Mouse (Mus musculus) adrenal gland (tissue): ENCODE data around the gene Prkar2a.

Experiments used
- intact Hi-C: fragments of 180-260 bp; cut with DNase I; formaldehyde crosslinking; loops from one replicate; pipeline ENCODE4 v1.15.1; 2025
- microRNA-seq, 2 experiments: library from miRNA; unstranded; fragments of <30 nt; microRNA quantifications; one replicate each; pipeline ENCODE4; 2019

Gene Prkar2a

DNA sequence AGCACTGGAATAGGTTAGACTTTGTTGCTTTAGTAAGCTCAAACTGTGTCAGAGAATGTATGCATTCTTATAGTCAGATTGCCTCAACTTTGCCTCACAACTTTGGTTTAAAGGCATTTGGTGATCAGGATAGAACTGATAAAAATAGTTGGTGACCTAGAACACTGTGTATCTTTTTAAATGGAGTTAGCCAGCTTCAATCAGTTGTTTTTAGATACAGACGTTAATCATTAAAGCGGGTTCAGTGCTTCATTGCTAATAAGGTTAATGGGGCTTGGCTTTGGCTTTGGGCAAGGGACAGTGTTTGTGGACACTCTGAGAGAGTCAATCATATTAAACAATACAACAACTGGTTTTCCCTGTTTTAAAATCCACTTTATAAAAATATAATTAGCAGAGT, 106.2 kb downstream of the Prkar2a start:
- intact Hi-C loops = no loop called here

DNA sequence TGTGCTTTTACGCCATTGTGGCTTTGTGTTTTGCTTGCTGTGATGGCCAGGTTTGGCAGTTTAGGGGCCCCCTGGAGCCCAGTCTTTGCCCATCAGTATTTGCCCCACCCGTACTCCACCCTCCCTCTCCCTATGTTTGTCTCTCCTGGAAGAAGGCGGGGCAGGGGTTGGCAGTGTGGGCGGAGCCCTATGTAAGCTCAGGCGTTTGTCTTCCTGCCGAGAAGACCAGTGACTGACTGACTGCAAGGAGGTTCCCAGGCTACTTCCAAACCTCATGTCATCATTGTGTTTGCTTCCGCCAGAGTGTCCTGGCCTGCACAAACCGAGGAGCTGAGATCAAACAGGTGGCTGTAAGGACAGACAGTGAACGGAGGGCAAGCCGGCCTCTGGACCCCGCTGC, 106.6 kb downstream of the Prkar2a start:
- intact Hi-C loops = no loop called here

DNA sequence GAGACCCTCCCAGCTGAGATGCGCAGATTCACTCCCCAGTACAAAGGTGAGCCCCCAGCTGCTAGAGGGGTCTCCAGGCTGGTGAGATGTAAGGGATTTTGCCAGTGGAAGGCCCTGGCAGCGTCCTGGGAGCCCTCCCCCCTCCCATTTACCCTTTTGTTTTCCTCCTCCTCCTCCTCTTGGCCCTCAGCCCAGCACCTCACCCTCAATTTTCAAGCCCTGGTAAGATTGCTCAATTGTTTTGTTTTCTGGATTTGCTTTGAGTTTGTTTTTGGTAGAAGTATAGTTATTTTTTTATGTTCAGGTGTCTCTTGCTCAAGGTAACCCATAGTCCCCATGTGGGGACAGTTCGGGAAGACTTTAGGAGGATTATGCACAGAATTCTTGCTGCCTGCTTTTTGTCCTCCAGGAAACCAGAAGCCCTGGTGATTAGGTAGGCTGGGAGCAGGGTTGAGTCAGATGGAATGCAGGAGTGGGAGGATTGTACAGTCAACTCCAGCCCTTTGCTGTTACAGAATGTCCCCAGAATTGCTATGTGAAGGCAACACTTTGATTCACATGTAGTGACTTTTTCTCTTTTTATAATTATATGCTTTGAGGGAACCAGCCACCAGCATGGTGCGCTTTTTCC, 107.4 kb downstream of the Prkar2a start:
- intact Hi-C loops = no loop called here

DNA sequence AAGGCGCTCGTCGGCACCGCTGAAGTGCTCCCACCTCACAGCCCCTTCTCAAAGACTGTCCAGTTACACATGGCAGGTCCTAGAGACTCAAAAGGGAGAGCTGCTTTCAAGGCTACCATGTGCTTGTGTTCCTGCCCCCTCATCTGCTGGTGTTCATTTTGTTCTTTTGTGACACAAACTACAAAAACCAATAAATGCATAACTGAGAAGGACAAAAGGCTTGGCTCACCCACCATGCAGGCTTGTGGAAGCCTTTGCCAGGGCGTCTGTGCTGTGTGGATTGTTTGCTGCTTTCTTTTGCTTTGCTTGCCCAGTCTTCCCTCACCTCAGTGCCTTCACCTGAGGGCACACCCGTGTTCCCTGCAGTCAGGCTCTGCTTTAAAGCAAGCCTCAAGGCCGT, 108.4 kb downstream of the Prkar2a start:
- intact Hi-C loops = no loop called here

DNA sequence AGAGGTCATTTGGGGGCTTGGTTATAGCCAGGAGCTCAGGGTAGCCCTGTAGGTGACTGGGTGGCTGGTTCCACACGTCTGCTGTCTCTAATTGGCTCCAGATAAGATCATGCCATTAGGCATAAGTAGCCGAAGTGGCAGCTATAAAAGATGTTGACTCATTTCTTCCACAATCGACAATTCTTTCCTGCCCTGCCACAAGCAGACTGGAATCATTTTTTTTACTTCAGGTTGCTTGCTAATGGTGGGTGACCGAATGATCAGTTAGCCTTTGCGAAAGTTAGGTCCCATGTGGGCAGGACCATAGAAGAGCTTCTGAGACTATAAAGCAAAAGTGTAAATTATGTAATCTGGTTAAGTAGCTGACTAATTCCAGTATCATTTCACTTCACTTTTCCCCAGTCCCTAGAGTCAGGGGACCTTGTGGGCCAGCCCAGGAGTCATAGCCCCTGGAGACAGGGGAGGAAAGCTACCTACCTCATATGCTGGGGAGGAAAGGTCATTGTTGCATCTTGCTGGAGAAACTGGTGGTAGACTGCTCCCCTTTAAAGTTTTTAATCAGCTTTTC, 109.5 kb downstream of the Prkar2a start:
- intact Hi-C loops = no loop called here

DNA sequence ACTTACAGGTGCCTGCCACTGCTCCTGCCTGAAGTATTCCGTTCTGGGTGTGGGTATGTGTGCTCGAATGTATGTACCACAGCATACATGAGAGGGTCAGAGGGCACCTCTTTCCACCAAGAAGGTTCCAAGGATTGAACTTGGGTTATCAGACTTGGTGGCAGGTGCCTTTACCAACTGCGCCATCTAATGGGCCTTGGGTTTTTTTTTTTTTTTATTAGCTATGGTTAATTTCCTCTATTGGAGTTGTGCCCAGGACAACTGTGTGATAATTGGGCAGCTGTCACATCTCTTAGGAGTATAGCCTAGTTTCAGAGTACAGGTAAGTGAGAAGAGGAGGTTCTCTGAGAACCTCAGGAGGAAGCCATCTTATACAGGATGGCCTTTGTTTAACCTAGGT, 110.5 kb downstream of the Prkar2a start:
- intact Hi-C loops = no loop called here

Small RNA genes within 50 kb of the gene (microRNA-seq; reads per million reads assigned to microRNA genes)
- gene Gm26298 = 0 reads per million in 2 experiments
